Mouse (Mus musculus) forebrain, embryonic 15.5 days (tissue): ENCODE results near the gene Zbtb1. TPM values are rescaled to one million over a fixed set of nuclear protein-coding genes. Genes with fewer than 3 reads are reported as not detected.

ENCODE experiments used
- ATAC-seq: fragments of 200-750 bp; cut with Nextera tagmentation; replicated peaks from 2 replicates; pipeline ENCODE4 v1.8.0; 2017; ENCODE audit warnings: mild to moderate bottlenecking, moderate TSS enrichment, moderate library complexity
- H3K27ac ChIP-seq: fragments of 300-500 bp; sonication (generic); replicated peaks from 2 replicates; pipeline ENCODE4 v1.5.1; 2015; ENCODE audit warnings: mild to moderate bottlenecking, inconsistent platforms
- H3K27me3 ChIP-seq: fragments of 300-500 bp; sonication (generic); 2 replicates; pipeline ENCODE4 v1.6.1; 2015; ENCODE audit warnings: inconsistent platforms
- H3K36me3 ChIP-seq: fragments of 300-500 bp; sonication (generic); 2 replicates; pipeline ENCODE4 v1.6.1; 2015; ENCODE audit warnings: mild to moderate bottlenecking, inconsistent platforms
- H3K4me1 ChIP-seq: fragments of 300-500 bp; sonication (generic); 2 replicates; pipeline ENCODE4 v1.6.1; 2015; ENCODE audit warnings: inconsistent platforms
- H3K4me2 ChIP-seq: fragments of 300-500 bp; sonication (generic); replicated peaks from 2 replicates; pipeline ENCODE4 v1.6.1; 2015; ENCODE audit warnings: mild to moderate bottlenecking, inconsistent platforms
- H3K4me3 ChIP-seq: fragments of 300-500 bp; sonication (generic); 2 replicates; pipeline ENCODE4 v1.5.1; 2015; ENCODE audit warnings: mild to moderate bottlenecking, inconsistent platforms
- H3K9ac ChIP-seq: fragments of 300-500 bp; sonication (generic); replicated peaks from 2 replicates; pipeline ENCODE4 v1.6.1; 2015; ENCODE audit warnings: mild to moderate bottlenecking, inconsistent platforms
- H3K9me3 ChIP-seq: fragments of 300-500 bp; sonication (generic); 2 replicates; pipeline ENCODE4 v1.6.1; 2016; ENCODE audit warnings: inconsistent platforms
- WGBS: fragments of 180-500 bp; shearing (Covaris S2); methylation state at CpG from one replicate; pipeline ENCODE4 v1.1.7; 2015; ENCODE audit warnings: mixed read lengths; 5-methylcytosine and 5-hydroxymethylcytosine counted together
- polyA plus RNA-seq: library from polyadenylated mRNA; unstranded; fragments of >200 nt; fragmentation: Nextera tagmentation; extraction: Ambion mirVana; gene quantifications from 2 replicates; pipeline ENCODE4 v1.2.1, GENCODE M21; 2015

Zbtb1 gene
- polyA plus RNA-seq, 1 experiment from 2014 or later = 4.5 TPM

DNA sequence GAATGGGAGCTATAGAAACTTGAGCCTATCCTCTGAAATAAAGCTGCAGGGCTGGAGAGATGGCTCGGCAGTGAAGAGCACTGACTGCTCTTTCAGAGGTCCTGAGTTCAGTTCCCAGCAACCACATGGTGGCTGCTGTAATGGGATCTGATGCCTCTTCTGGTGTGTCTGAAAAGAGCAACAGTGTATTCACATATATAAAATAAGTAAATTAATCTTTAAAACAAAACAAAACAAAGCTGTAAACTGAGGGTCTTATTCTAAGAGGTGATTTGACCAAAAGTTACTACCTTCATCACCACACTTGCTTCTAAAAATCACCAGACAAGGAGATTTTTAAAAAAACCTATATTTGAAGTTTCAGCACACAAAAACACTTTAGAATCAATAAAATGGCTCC, 9.2 kb upstream of the Zbtb1 start:
- Histone ChIP-seq H3K4me2 (no peak overlapping the region), H3K9ac (no peak overlapping the region), H3K4me1 (no peaks in the 10 kb centered on the region), H3K4me3 (no peak overlapping the region), H3K27ac (no peak overlapping the region), H3K36me3 (no peaks in the 10 kb centered on the region), H3K9me3 (no peaks in the 10 kb centered on the region), H3K27me3 (no peaks in the 10 kb centered on the region)
- WGBS = 23% methylated on average over 1 of the region's 1 CpGs
- no peak for ATAC-seq

DNA sequence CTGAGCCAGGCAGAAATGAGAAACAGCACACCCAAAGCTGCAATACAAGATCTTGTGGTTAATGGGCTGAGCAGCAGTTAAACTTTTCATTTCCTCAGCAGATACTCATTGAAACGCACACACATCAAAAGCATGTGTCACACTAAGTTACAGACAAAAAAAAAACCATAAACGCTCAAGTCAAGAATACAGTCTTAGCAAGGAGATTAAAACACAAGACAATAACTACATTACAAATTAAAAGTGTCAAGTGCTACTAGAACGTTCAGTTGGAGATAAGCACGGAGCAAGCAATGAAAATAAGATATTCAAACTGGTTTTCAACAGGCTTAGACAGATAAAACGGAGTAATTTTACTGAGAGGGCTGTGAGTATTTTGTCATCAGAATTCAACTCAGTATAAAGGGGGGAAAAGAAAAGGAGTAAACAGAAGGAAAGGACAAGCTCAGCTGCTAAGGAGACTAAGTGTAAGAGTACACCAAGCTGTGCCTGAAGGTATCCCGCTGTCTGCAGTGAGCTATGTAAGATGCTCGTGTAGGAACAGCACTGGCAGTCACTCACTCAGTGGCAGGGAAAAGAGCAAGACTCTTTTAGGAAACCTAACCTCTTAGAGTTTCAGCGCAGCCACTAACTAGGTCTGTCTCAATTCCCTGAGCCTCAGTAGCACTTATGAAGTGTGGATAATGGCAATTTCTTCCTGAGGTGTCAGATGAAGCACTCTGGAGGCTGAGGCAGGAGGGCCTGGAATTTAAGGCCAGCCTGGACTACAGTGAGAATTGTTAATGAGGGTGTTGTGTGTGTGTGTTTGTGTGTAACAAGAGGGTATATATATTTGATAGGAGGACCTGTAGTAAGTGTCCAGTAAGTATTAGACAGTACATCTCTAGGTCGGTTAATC, 8.4 kb upstream of the Zbtb1 start:
- H3K27ac ChIP-seq = no peak overlapping the region
- no peaks in the 10 kb centered on the region for H3K36me3 ChIP-seq
- WGBS = 65% methylated on average over 9 of the region's 9 CpGs
- no peak overlapping the region for H3K4me3 ChIP-seq
- no peaks in the 10 kb centered on the region for H3K27me3 ChIP-seq
- no peaks in the 10 kb centered on the region for H3K9me3 ChIP-seq
- no peak overlapping the region for H3K9ac ChIP-seq
- H3K4me1 ChIP-seq = peaks cover under 1% of the 10 kb centered on the region; the same call in 1 of the 2 replicates
- no peak overlapping the region for H3K4me2 ChIP-seq
- no peak for ATAC-seq

- H3K9ac ChIP-seq = no peak overlapping the region
- peaks cover 7% of the 10 kb centered on the region for H3K4me1 ChIP-seq
- H3K36me3 ChIP-seq = no peaks in the 10 kb centered on the region
- H3K27me3 ChIP-seq = no peaks in the 10 kb centered on the region
- 89% methylated on average over 9 of the region's 9 CpGs for WGBS
- no peak for ATAC-seq
- H3K4me3 ChIP-seq = no peak overlapping the region
- H3K9me3 ChIP-seq = no peaks in the 10 kb centered on the region
- H3K4me2 ChIP-seq = no peak overlapping the region
- no peak overlapping the region for H3K27ac ChIP-seq
These were observed 7.8 kb upstream of the Zbtb1 start for GRCm38 (mm10) chr12:76362303-76362676.

DNA sequence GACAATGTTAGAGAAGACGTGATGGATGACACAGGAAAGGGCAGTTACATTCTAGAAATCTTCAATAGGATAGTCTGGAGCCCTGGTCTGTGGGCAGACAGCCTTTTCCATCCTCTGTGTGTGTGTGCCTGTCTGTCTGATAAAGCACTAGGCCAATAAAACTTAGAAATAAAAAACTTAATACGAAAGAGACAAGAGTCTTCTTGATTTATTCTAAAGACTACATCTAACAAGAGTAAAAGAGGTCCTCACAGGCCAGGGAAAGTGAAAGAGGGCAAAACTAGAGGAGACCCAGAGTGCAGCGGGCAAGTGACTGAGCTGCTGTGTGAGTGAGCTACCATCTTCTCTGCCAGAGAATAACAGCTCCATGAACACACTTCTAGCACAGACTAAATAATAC, 3.8 kb upstream of the Zbtb1 start:
- Histone ChIP-seq H3K4me2 (no peak overlapping the region), H3K27me3 (no peaks in the 10 kb centered on the region), H3K9ac (no peak overlapping the region), H3K4me3 (no peak overlapping the region), H3K4me1 (peaks cover 23% of the 10 kb centered on the region), H3K9me3 (no peaks in the 10 kb centered on the region), H3K36me3 (no peaks in the 10 kb centered on the region), H3K27ac (no peak overlapping the region)
- 87% methylated on average over 3 of the region's 3 CpGs for WGBS
- no peak for ATAC-seq

DNA sequence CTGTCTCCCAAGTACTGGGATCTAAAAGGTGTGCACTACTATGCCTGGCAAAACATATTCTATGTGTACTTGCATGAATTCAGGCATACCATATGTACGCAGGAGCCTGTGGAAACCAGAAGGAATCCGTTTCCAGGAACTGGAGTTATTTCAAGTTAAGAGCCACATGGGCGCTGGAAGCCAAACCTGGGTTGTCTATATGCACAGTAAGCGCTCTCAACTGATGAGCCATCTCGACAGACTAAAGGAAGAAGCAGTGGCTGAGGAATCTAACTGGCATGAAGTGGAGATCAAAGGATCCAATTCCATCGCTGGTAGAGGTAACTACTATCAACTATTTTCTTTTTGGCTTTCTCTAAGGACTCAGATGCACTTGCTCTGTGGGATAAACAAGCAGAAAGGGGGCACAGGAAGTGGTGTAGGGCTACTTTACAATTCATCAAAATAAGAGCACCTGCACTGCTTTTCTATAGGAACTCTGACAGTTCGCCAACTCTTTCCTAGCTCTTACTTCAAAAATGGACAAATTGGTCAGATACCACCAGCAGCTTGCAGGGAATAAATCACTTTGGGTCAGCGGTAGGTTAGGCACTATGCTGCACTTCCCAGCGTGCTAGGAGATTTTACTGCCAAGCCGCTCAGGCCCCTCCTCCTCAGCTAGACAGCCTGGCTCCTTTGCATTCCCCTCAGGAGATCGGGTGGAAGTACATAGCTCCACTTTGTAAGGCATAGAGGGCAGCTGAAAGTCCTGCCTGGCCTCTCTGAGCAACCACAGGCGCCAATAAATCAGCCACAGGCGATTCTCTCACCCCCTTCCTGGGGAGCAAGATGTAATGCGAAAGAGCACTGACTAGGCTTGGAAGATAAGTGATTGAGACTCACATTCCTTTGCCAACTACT, 2.7 kb upstream of the Zbtb1 start:
- Histone ChIP-seq H3K27ac (no peak overlapping the region), H3K4me2 (peak overlapping the region; percentile 90), H3K36me3 (no peaks in the 10 kb centered on the region), H3K4me1 (peaks cover 34% of the 10 kb centered on the region), H3K27me3 (no peaks in the 10 kb centered on the region), H3K4me3 (peak overlapping the region; percentile 66), H3K9me3 (no peaks in the 10 kb centered on the region), H3K9ac (peak overlapping the region; percentile 99; the same call in 1 of the 2 replicates)
- ATAC-seq = no peak
- WGBS = 24% methylated on average over 14 of the region's 14 CpGs

- Histone ChIP-seq H3K4me1 (peaks cover 37% of the 10 kb centered on the region), H3K27me3 (no peaks in the 10 kb centered on the region), H3K4me2 (peak overlapping the region; percentile 90), H3K9me3 (no peaks in the 10 kb centered on the region), H3K9ac (peak overlapping the region; percentile 99), H3K27ac (peak overlapping the region; percentile 98), H3K4me3 (peak overlapping the region; percentile 66), H3K36me3 (no peaks in the 10 kb centered on the region)
- ATAC-seq = no peak
- WGBS = 7% methylated on average over 9 of the region's 9 CpGs
These were observed 1.8 kb upstream of the Zbtb1 start for GRCm38 (mm10) chr12:76368201-76368789.

GRCm38 (mm10) chr12:76368790-76369205, 1.3 kb upstream of the Zbtb1 start:
- no peaks in the 10 kb centered on the region for H3K9me3 ChIP-seq
- peak overlapping the region; percentile 99 for H3K9ac ChIP-seq
- no peak for ATAC-seq
- peak overlapping the region; percentile 98 for H3K27ac ChIP-seq
- under 1% methylated on average over 26 of the region's 26 CpGs for WGBS
- no peaks in the 10 kb centered on the region for H3K36me3 ChIP-seq
- peak overlapping the region; percentile 66 for H3K4me3 ChIP-seq
- H3K4me2 ChIP-seq = peak overlapping the region; percentile 90
- no peaks in the 10 kb centered on the region for H3K27me3 ChIP-seq
- peaks cover 37% of the 10 kb centered on the region for H3K4me1 ChIP-seq

GRCm38 (mm10) chr12:76369206-76369977, 674 bp upstream of the Zbtb1 start, which contains the start of gene Zbtb25:
Gene Zbtb25 (minus strand): TSS chr12:76369602.
- H3K4me3 ChIP-seq = peak within 1 kb of the TSS; percentile 66
- ATAC-seq = peak; percentile 92
- under 1% methylated on average over 90 of the region's 96 CpGs for WGBS

DNA sequence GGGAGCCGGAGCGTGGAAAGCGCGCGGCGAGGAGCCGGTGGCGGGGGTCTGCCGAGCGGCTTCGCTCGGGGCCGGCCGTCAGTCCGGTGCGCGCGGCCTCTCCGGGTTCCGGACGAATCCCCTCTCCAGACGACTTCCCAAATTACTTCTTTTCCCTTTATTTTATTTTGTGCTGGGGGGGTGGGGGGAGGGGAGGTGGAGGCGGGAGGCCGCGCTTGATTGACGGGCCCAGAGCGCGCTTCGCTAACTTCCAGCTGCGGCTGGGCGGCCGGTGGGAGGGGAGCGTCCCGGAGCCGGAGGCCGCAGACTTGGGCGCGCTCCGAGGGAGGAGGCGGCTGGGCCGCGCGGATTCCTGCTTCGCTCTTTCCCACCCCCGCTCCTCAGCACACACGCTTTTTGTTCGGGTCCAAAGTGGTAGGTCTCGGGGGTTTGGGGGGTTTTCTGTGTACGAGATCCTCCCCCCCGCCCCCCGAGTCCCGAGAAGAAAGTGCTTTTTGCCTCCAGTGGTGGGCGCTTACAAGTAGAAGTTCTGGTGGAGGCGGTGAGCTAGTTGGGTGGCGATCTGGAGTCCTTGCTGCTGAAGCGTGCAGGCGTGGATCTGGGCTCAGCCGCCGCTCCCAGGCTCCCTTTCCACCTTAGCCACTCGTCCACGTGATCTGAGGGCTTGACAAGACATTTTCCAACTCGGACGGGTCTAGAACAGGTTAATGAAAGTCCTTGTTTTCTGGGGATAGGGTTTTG, 935 bp downstream of the Zbtb1 start:
- Histone ChIP-seq H3K4me2 (peak overlapping the region; percentile 90), H3K27me3 (no peaks in the 10 kb centered on the region), H3K36me3 (no peaks in the 10 kb centered on the region), H3K27ac (peak overlapping the region; percentile 98), H3K9me3 (no peaks in the 10 kb centered on the region), H3K4me3 (peak overlapping the region; percentile 66), H3K4me1 (peaks cover 37% of the 10 kb centered on the region), H3K9ac (peak overlapping the region; percentile 99)
- under 1% methylated on average over 60 of the region's 63 CpGs for WGBS
- ATAC-seq = peak; percentile 26; the same call in 1 of the 2 replicates

More at GRCm38 (mm10) chr12:76369206-76369977, 674 bp upstream of the Zbtb1 start, which contains the start of gene Zbtb25:
- Histone ChIP-seq H3K36me3 (no peaks in the 10 kb centered on the region), H3K4me1 (peaks cover 37% of the 10 kb centered on the region), H3K9ac (peak within 1 kb of the TSS; percentile 99), H3K27ac (peak within 1 kb of the TSS; percentile 98), H3K4me2 (peak within 1 kb of the TSS; percentile 90), H3K9me3 (no peaks in the 10 kb centered on the region), H3K27me3 (no peaks in the 10 kb centered on the region)

GRCm38 (mm10) chr12:76372046-76372445, 2.0 kb downstream of the Zbtb1 start:
- peak overlapping the region; percentile 90 for H3K4me2 ChIP-seq
- ATAC-seq = no peak
- WGBS = 44% methylated on average over 7 of the region's 7 CpGs
- no peak overlapping the region for H3K27ac ChIP-seq
- no peak overlapping the region; the same call in 1 of the 2 replicates for H3K9ac ChIP-seq
- no peaks in the 10 kb centered on the region for H3K36me3 ChIP-seq
- no peaks in the 10 kb centered on the region for H3K27me3 ChIP-seq
- peaks cover 37% of the 10 kb centered on the region for H3K4me1 ChIP-seq
- peak overlapping the region; percentile 66 for H3K4me3 ChIP-seq
- H3K9me3 ChIP-seq = no peaks in the 10 kb centered on the region
